Mouse (Mus musculus) G1E (cell line): Measurements from ENCODE around the gene Defb25. TPM values are rescaled to one million over a fixed set of nuclear protein-coding genes. Genes with fewer than 3 reads are reported as not detected.

Experiments
- ATAC-seq: 2 replicates; pipeline ENCODE4 v1.8.0; 2016; ENCODE audit warnings: mild to moderate bottlenecking; ENCODE audit not compliant: insufficient number of reproducible peaks, poor library complexity, low FRiP score, severe bottlenecking; ENCODE audit errors: extremely low read depth
- DNase-seq: peaks from one replicate; pipeline ENCODE4 v3.0.0; 2012; ENCODE audit warnings: low spot score
- H3K27me3 ChIP-seq: 2 replicates; pipeline ENCODE4 v1.6.1; 2012; ENCODE audit warnings: mild to moderate bottlenecking, low read length, inconsistent platforms; ENCODE audit not compliant: insufficient read depth
- H3K36me3 ChIP-seq: replicated peaks from 2 replicates; pipeline ENCODE3; 2012; ENCODE audit warnings: mild to moderate bottlenecking, inconsistent platforms
- H3K4me1 ChIP-seq: 2 replicates; pipeline ENCODE4 v1.6.1; 2012; ENCODE audit warnings: low read depth, low read length, inconsistent platforms, mixed read lengths; ENCODE audit not compliant: insufficient read depth
- H3K4me3 ChIP-seq: 2 replicates; pipeline ENCODE4 v1.5.1; 2012; ENCODE audit warnings: low read depth, mild to moderate bottlenecking, inconsistent platforms, low read length, moderate library complexity, mixed read lengths
- H3K9me3 ChIP-seq: replicated peaks from 2 replicates; pipeline ENCODE4 v1.6.1; 2012; ENCODE audit warnings: inconsistent platforms
- CTCF ChIP-seq: IDR thresholded peaks from 2 replicates; pipeline ENCODE4 v1.5.1; 2012; ENCODE audit warnings: low read depth, low read length, inconsistent platforms, mixed read lengths
- GATA1 ChIP-seq: IDR thresholded peaks from 2 replicates; pipeline ENCODE4 v1.6.1; 2012; ENCODE audit warnings: borderline replicate concordance, low read length, inconsistent platforms, mixed read lengths
- GATA2 ChIP-seq: IDR thresholded peaks from 2 replicates; pipeline ENCODE4 v1.6.1; 2012; ENCODE audit warnings: low read depth, low read length, inconsistent platforms, borderline replicate concordance
- POLR2AphosphoS5 ChIP-seq: IDR thresholded peaks from 2 replicates; pipeline ENCODE4 v1.6.1; 2012; ENCODE audit warnings: low read depth, low read length, inconsistent platforms; ENCODE audit not compliant: insufficient replicate concordance
- TAL1 ChIP-seq: conservative IDR thresholded peaks from 2 replicates; pipeline ENCODE4 v1.6.1; 2012; ENCODE audit warnings: low read depth, low read length, inconsistent platforms, mixed read lengths
- polyA plus RNA-seq: library from polyadenylated mRNA; stranded (reverse); fragments of >175 nt; gene quantifications from 2 replicates; pipeline ENCODE4 v1.2.3, GENCODE M21; 2012
- total RNA-seq, 2 experiments: library from RNA; stranded (forward) in 1 of 2; stranded (reverse) in 1 of 2; fragments of 200-1000 nt in 1 of 2; fragments of >200 nt in 1 of 2; fragmentation: Nextera tagmentation in 1 of 2; gene quantifications; 2 replicates each; pipeline ENCODE4 v1.2.3; 2014 to 2017

The Defb25 gene
- total and polyA plus RNA-seq, 3 experiments: not detected

GRCm38 (mm10) chr2:152601275-152601960 is 21.4 kb downstream of the Defb25 start:
- Histone ChIP-seq H3K27me3 (peaks cover under 1% of the 10 kb centered on the region; the same call in 1 of the 2 replicates), H3K4me3 (no peak overlapping the region), H3K36me3 (no peaks in the 10 kb centered on the region), H3K9me3 (peaks cover 9% of the 10 kb centered on the region), H3K4me1 (no peaks in the 10 kb centered on the region)
- DNase-seq (no peak), ATAC-seq (no peak)
- TF ChIP-seq CTCF (peak; percentile 30; the same call in 1 of the 2 replicates), TAL1 (no peak)

- H3K9me3 ChIP-seq: peaks cover 9% of the 10 kb centered on the region
- TF ChIP-seq POLR2AphosphoS5 (no peak), TAL1 (no peak), GATA1 (no peak), CTCF (no peak), GATA2 (no peak)
- H3K4me3 ChIP-seq: no peak overlapping the region
- no peaks in the 10 kb centered on the region for H3K36me3 ChIP-seq
- no peaks in the 10 kb centered on the region for H3K4me1 ChIP-seq
- peaks cover 2% of the 10 kb centered on the region; the same call in 1 of the 2 replicates for H3K27me3 ChIP-seq
- DNase-seq (no peak), ATAC-seq (no peak)
Observed at GRCm38 (mm10) chr2:152600076-152600475, 22.8 kb downstream of the Defb25 start.

- TF ChIP-seq TAL1 (no peak), GATA1 (no peak), POLR2AphosphoS5 (no peak), CTCF (no peak), GATA2 (no peak)
- Histone ChIP-seq H3K4me1 (no peaks in the 10 kb centered on the region), H3K9me3 (peaks cover 9% of the 10 kb centered on the region), H3K27me3 (peaks cover 2% of the 10 kb centered on the region; the same call in 1 of the 2 replicates), H3K4me3 (no peak within 1 kb of the TSS), H3K36me3 (no peaks in the 10 kb centered on the region)
- ATAC-seq (no peak), DNase-seq (no peak)
Observed at GRCm38 (mm10) chr2:152599299-152599698, 23.6 kb downstream of the Defb25 start, which contains the start of gene Defb45. Defb45 (minus strand) TSS chr2:152599399.

GRCm38 (mm10) chr2:152589021-152589420 is 33.8 kb downstream of the Defb25 start:
- Histone ChIP-seq H3K36me3 (no peaks in the 10 kb centered on the region), H3K27me3 (peaks cover 4% of the 10 kb centered on the region), H3K9me3 (no peaks in the 10 kb centered on the region), H3K4me1 (no peaks in the 10 kb centered on the region), H3K4me3 (no peak overlapping the region)
- no peak for DNase-seq
- TF ChIP-seq GATA1 (no peak), GATA2 (no peak), CTCF (no peak), TAL1 (no peak), POLR2AphosphoS5 (no peak)
- no peak for ATAC-seq

- H3K9me3 ChIP-seq: no peaks in the 10 kb centered on the region
- H3K4me1 ChIP-seq: no peaks in the 10 kb centered on the region
- H3K4me3 ChIP-seq: no peak overlapping the region
- no peak for TF ChIP-seq CTCF
- TF ChIP-seq POLR2AphosphoS5: no peak
- no peak for TF ChIP-seq GATA1
- no peak for TF ChIP-seq TAL1
- TF ChIP-seq GATA2: no peak
- DNase-seq: no peak
- ATAC-seq: no peak
- H3K36me3 ChIP-seq: no peaks in the 10 kb centered on the region
- peaks cover 5% of the 10 kb centered on the region for H3K27me3 ChIP-seq
Observed at GRCm38 (mm10) chr2:152588450-152588849, 34.4 kb downstream of the Defb25 start.

GRCm38 (mm10) chr2:152586926-152587560 is 35.8 kb downstream of the Defb25 start:
- ATAC-seq (no peak), DNase-seq (peak; percentile 11)
- Histone ChIP-seq H3K27me3 (peaks cover 5% of the 10 kb centered on the region), H3K9me3 (no peaks in the 10 kb centered on the region), H3K4me1 (no peaks in the 10 kb centered on the region), H3K4me3 (no peak overlapping the region), H3K36me3 (no peaks in the 10 kb centered on the region)
- TF ChIP-seq CTCF (no peak), POLR2AphosphoS5 (no peak), GATA1 (no peak)
